Mouse (Mus musculus): ENCODE data around the gene Baiap2l1. TPM values are rescaled to one million over a fixed set of nuclear protein-coding genes. Genes with fewer than 3 reads are reported as not detected.
A peak's percentile ranks its signal among the peaks of the same experiment; 100 is the strongest.

The Baiap2l1 gene
- polyA plus RNA-seq, 1 experiment from 2014 or later, result 11.0 TPM

GRCm38 (mm10) chr5:144226220-144226619 lies 131.7 kb downstream of the Baiap2l1 start:
- no peak for ATAC-seq (ENCODE audit: insufficient number of reproducible peaks, insufficient read depth, low FRiP score, low read depth)
- peaks cover 3 to 10% of the 10 kb centered on the region in 2 experiments; a peak in 3 of 4 replicates for H3K4me1 ChIP-seq (ENCODE audit: control insufficient read depth in 2 of 2, insufficient read depth in 2 of 2, low read length in 2 of 2)
- H3K36me3 ChIP-seq (ENCODE audit: control insufficient read depth, insufficient read depth, low read length), result no peaks in the 10 kb centered on the region
- H3K27ac ChIP-seq (replicated peaks in 1 of 2; ENCODE audit: control insufficient read depth in 1 of 2, insufficient read depth in 1 of 2, low read depth in 2 of 2, low read length in 2 of 2), result no peak overlapping the region
- 23% methylated on average over 11 of the region's 11 CpGs for WGBS
- no peak overlapping the region for H3K4me2 ChIP-seq (ENCODE audit: low read length)
- peaks cover 3% of the 10 kb centered on the region; the same call in 1 of the 2 replicates for H3K9me3 ChIP-seq (ENCODE audit: control insufficient read depth, low read length)
- no peaks in the 10 kb centered on the region for H3K27me3 ChIP-seq (ENCODE audit: control insufficient read depth, insufficient read depth, low read length)
- H3K4me3 ChIP-seq (ENCODE audit: control insufficient read depth in 1 of 2, insufficient read depth in 1 of 2, low read depth in 1 of 2, low read length in 2 of 2), result no peak overlapping the region
- no peak overlapping the region for H3K9ac ChIP-seq (ENCODE audit: low read length)

- no peak for ATAC-seq (ENCODE audit: insufficient number of reproducible peaks, insufficient read depth, low FRiP score, low read depth)
Observed at GRCm38 (mm10) chr5:144223899-144224816, 133.8 kb downstream of the Baiap2l1 start.

DNA sequence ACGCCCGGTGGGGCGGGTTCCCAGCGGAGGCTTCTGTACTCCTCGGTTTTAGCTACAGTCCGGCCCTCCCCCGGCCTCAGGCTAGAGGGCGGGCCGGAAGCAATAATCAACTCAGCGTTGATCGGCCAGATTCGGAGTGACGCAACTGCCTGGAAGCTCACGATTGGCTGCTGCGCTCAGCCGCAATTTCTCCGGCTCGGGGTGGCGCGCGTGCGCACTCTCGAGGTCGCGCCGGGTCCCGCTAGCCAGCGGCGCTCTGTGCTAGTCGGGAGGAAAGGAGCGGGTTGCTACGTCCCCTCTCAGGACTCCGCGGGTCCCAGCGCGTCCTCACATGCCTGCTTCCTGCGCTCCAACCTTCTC lies 134.4 kb downstream of the Baiap2l1 start, which contains the start of gene Tecpr1:
TSS of gene Tecpr1 (minus strand) at position 113 of the 360 bp plus-strand sequence.
- under 1% methylated on average over 36 of the region's 37 CpGs for WGBS
- peak; percentile 91 for ATAC-seq (ENCODE audit: insufficient number of reproducible peaks, insufficient read depth, low FRiP score, low read depth)
- peak within 1 kb of the TSS; percentile 80 for H3K4me2 ChIP-seq (ENCODE audit: low read length)

More at GRCm38 (mm10) chr5:144223899-144224816, 133.8 kb downstream of the Baiap2l1 start:
- H3K9me3 ChIP-seq (ENCODE audit: control insufficient read depth, low read length), result peaks cover 3% of the 10 kb centered on the region; the same call in 1 of the 2 replicates
- no peaks in the 10 kb centered on the region for H3K36me3 ChIP-seq (ENCODE audit: control insufficient read depth, insufficient read depth, low read length)
- H3K27ac ChIP-seq (replicated peaks in 1 of 2; ENCODE audit: control insufficient read depth in 1 of 2, insufficient read depth in 1 of 2, low read depth in 2 of 2, low read length in 2 of 2), result peak overlapping the region; percentile 61 to 83
- H3K4me1 ChIP-seq (ENCODE audit: control insufficient read depth in 2 of 2, insufficient read depth in 2 of 2, low read length in 2 of 2), result peaks cover 3 to 10% of the 10 kb centered on the region in 2 experiments; a peak in 3 of 4 replicates
- H3K9ac ChIP-seq (ENCODE audit: low read length), result peak overlapping the region; percentile 81
- peak overlapping the region; percentile 80 for H3K4me2 ChIP-seq (ENCODE audit: low read length)
- peak overlapping the region; percentile 69 to 84 for H3K4me3 ChIP-seq (ENCODE audit: control insufficient read depth in 1 of 2, insufficient read depth in 1 of 2, low read depth in 1 of 2, low read length in 2 of 2)
- no peaks in the 10 kb centered on the region for H3K27me3 ChIP-seq (ENCODE audit: control insufficient read depth, insufficient read depth, low read length)
- WGBS, result 25% methylated on average over 18 of the region's 18 CpGs

GRCm38 (mm10) chr5:144222811-144223502 lies 135.0 kb downstream of the Baiap2l1 start:
- peak overlapping the region; percentile 81 for H3K9ac ChIP-seq (ENCODE audit: low read length)
- WGBS, result 2% methylated on average over 25 of the region's 25 CpGs
- H3K4me2 ChIP-seq (ENCODE audit: low read length), result peak overlapping the region; percentile 80
- no peaks in the 10 kb centered on the region for H3K36me3 ChIP-seq (ENCODE audit: control insufficient read depth, insufficient read depth, low read length)
- H3K27me3 ChIP-seq (ENCODE audit: control insufficient read depth, insufficient read depth, low read length), result no peaks in the 10 kb centered on the region
- H3K27ac ChIP-seq (replicated peaks in 1 of 2; ENCODE audit: control insufficient read depth in 1 of 2, insufficient read depth in 1 of 2, low read depth in 2 of 2, low read length in 2 of 2), result peak overlapping the region; percentile 8 to 61
- H3K9me3 ChIP-seq (ENCODE audit: control insufficient read depth, low read length), result peaks cover 3% of the 10 kb centered on the region; the same call in 1 of the 2 replicates
- peaks cover 3 to 10% of the 10 kb centered on the region in 2 experiments; a peak in 3 of 4 replicates for H3K4me1 ChIP-seq (ENCODE audit: control insufficient read depth in 2 of 2, insufficient read depth in 2 of 2, low read length in 2 of 2)
- H3K4me3 ChIP-seq (ENCODE audit: control insufficient read depth in 1 of 2, insufficient read depth in 1 of 2, low read depth in 1 of 2, low read length in 2 of 2), result peak overlapping the region; percentile 69 to 84
- peak; percentile 44 for ATAC-seq (ENCODE audit: insufficient number of reproducible peaks, insufficient read depth, low FRiP score, low read depth)

More for the DNA sequence above, 134.4 kb downstream of the Baiap2l1 start, which contains the start of gene Tecpr1:
- H3K4me1 ChIP-seq (ENCODE audit: control insufficient read depth in 2 of 2, insufficient read depth in 2 of 2, low read length in 2 of 2), result peaks cover 3 to 10% of the 10 kb centered on the region in 2 experiments; a peak in 3 of 4 replicates
- no peaks in the 10 kb centered on the region for H3K27me3 ChIP-seq (ENCODE audit: control insufficient read depth, insufficient read depth, low read length)
- peak within 1 kb of the TSS; percentile 61 to 83 for H3K27ac ChIP-seq (replicated peaks in 1 of 2; ENCODE audit: control insufficient read depth in 1 of 2, insufficient read depth in 1 of 2, low read depth in 2 of 2, low read length in 2 of 2)
- H3K4me3 ChIP-seq (ENCODE audit: control insufficient read depth in 1 of 2, insufficient read depth in 1 of 2, low read depth in 1 of 2, low read length in 2 of 2), result peak within 1 kb of the TSS; percentile 69 to 84
- H3K36me3 ChIP-seq (ENCODE audit: control insufficient read depth, insufficient read depth, low read length), result no peaks in the 10 kb centered on the region
- H3K9ac ChIP-seq (ENCODE audit: low read length), result peak within 1 kb of the TSS; percentile 81
- peaks cover 3% of the 10 kb centered on the region; the same call in 1 of the 2 replicates for H3K9me3 ChIP-seq (ENCODE audit: control insufficient read depth, low read length)

GRCm38 (mm10) chr5:144221305-144221704 lies 136.6 kb downstream of the Baiap2l1 start:
- Histone ChIP-seq H3K36me3 (ENCODE audit: control insufficient read depth, insufficient read depth, low read length) (peaks cover 11% of the 10 kb centered on the region), H3K9ac (ENCODE audit: low read length) (no peak overlapping the region), H3K4me2 (ENCODE audit: low read length) (peak overlapping the region; percentile 80; the same call in 1 of the 2 replicates), H3K4me3 (ENCODE audit: control insufficient read depth in 1 of 2, insufficient read depth in 1 of 2, low read depth in 1 of 2, low read length in 2 of 2) (no peak overlapping the region), H3K9me3 (ENCODE audit: control insufficient read depth, low read length) (no peaks in the 10 kb centered on the region), H3K4me1 (ENCODE audit: control insufficient read depth in 2 of 2, insufficient read depth in 2 of 2, low read length in 2 of 2) (peaks cover 3 to 10% of the 10 kb centered on the region in 2 experiments; a peak in 3 of 4 replicates), H3K27ac (replicated peaks in 1 of 2; ENCODE audit: control insufficient read depth in 1 of 2, insufficient read depth in 1 of 2, low read depth in 2 of 2, low read length in 2 of 2) (no peak overlapping the region), H3K27me3 (ENCODE audit: control insufficient read depth, insufficient read depth, low read length) (no peaks in the 10 kb centered on the region)
- 64% methylated on average over 4 of the region's 4 CpGs for WGBS
- no peak for ATAC-seq (ENCODE audit: insufficient number of reproducible peaks, insufficient read depth, low FRiP score, low read depth)

GRCm38 (mm10) chr5:144219936-144220335 lies 138.0 kb downstream of the Baiap2l1 start:
- Histone ChIP-seq H3K9ac (ENCODE audit: low read length) (no peak overlapping the region), H3K4me2 (ENCODE audit: low read length) (no peak overlapping the region), H3K36me3 (ENCODE audit: control insufficient read depth, insufficient read depth, low read length) (peaks cover 20% of the 10 kb centered on the region), H3K9me3 (ENCODE audit: control insufficient read depth, low read length) (no peaks in the 10 kb centered on the region), H3K27ac (replicated peaks in 1 of 2; ENCODE audit: control insufficient read depth in 1 of 2, insufficient read depth in 1 of 2, low read depth in 2 of 2, low read length in 2 of 2) (no peak overlapping the region), H3K4me3 (ENCODE audit: control insufficient read depth in 1 of 2, insufficient read depth in 1 of 2, low read depth in 1 of 2, low read length in 2 of 2) (no peak overlapping the region), H3K4me1 (ENCODE audit: control insufficient read depth in 2 of 2, insufficient read depth in 2 of 2, low read length in 2 of 2) (peaks cover 3 to 10% of the 10 kb centered on the region in 2 experiments; a peak in 3 of 4 replicates), H3K27me3 (ENCODE audit: control insufficient read depth, insufficient read depth, low read length) (no peaks in the 10 kb centered on the region)
- whole genome bisulfite sequencing, result 83% methylated on average over 5 of the region's 5 CpGs
- no peak for ATAC-seq (ENCODE audit: insufficient number of reproducible peaks, insufficient read depth, low FRiP score, low read depth)

GRCm38 (mm10) chr5:144219306-144219705 lies 138.6 kb downstream of the Baiap2l1 start:
- H3K9ac ChIP-seq (ENCODE audit: low read length), result no peak overlapping the region
- H3K27me3 ChIP-seq (ENCODE audit: control insufficient read depth, insufficient read depth, low read length), result no peaks in the 10 kb centered on the region
- H3K27ac ChIP-seq (replicated peaks in 1 of 2; ENCODE audit: control insufficient read depth in 1 of 2, insufficient read depth in 1 of 2, low read depth in 2 of 2, low read length in 2 of 2), result no peak overlapping the region
- H3K4me2 ChIP-seq (ENCODE audit: low read length), result no peak overlapping the region
- WGBS, result 72% methylated on average over 12 of the region's 12 CpGs
- H3K36me3 ChIP-seq (ENCODE audit: control insufficient read depth, insufficient read depth, low read length), result peaks cover 20% of the 10 kb centered on the region
- ATAC-seq (ENCODE audit: insufficient number of reproducible peaks, insufficient read depth, low FRiP score, low read depth), result no peak
- H3K9me3 ChIP-seq (ENCODE audit: control insufficient read depth, low read length), result no peaks in the 10 kb centered on the region
- H3K4me3 ChIP-seq (ENCODE audit: control insufficient read depth in 1 of 2, insufficient read depth in 1 of 2, low read depth in 1 of 2, low read length in 2 of 2), result no peak overlapping the region
- peaks cover 3 to 9% of the 10 kb centered on the region in 2 experiments; a peak in 3 of 4 replicates for H3K4me1 ChIP-seq (ENCODE audit: control insufficient read depth in 2 of 2, insufficient read depth in 2 of 2, low read length in 2 of 2)

Data from heart, embryonic 14.5 days (tissue).